Mouse (Mus musculus) A20 (cell line): Measurements from ENCODE around the gene Igsf3.

Source experiments
- DNase-seq: peaks from one replicate; pipeline ENCODE4 v3.0.0-alpha.2; 2011; ENCODE audit warnings: low read depth, low spot score

The Igsf3 gene

GRCm38 (mm10) chr3:101376538-101377247, at the start of gene Igsf3:
Gene Igsf3, plus strand, starts transcription at chr3:101377083.
- peak; percentile 93 for DNase-seq

DNA sequence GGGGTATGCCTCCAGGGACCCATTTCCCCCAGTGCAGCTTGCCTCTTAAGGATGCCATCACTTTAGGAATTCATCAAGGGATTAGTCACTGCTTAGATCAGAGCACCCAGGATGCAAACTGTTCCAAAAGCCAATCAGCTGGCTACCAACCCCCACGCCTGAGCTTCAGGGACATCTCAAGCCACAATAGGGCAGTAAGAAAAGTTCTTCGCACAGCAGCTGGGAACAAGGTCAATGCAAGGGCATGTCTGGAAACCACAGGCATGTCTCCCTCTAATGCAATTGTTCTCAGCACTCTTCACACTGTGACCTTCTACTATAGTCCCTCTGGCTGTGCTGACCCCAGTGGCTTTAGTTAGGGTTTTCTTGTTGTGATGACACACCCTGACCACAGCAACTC, 49.6 kb upstream of the Igsf3 start:
- no peak for DNase-seq

GRCm38 (mm10) chr3:101328617-101329016, 48.3 kb upstream of the Igsf3 start:
- no peak for DNase-seq

- no peak for DNase-seq
These were observed 33.5 kb upstream of the Igsf3 start for GRCm38 (mm10) chr3:101343199-101343924.

- DNase-seq = no peak
These were observed 32.6 kb upstream of the Igsf3 start for GRCm38 (mm10) chr3:101344246-101344645.

GRCm38 (mm10) chr3:101345299-101345698, 31.6 kb upstream of the Igsf3 start:
- no peak for DNase-seq

- no peak for DNase-seq
These were observed 30.1 kb upstream of the Igsf3 start for GRCm38 (mm10) chr3:101346806-101347205.

DNA sequence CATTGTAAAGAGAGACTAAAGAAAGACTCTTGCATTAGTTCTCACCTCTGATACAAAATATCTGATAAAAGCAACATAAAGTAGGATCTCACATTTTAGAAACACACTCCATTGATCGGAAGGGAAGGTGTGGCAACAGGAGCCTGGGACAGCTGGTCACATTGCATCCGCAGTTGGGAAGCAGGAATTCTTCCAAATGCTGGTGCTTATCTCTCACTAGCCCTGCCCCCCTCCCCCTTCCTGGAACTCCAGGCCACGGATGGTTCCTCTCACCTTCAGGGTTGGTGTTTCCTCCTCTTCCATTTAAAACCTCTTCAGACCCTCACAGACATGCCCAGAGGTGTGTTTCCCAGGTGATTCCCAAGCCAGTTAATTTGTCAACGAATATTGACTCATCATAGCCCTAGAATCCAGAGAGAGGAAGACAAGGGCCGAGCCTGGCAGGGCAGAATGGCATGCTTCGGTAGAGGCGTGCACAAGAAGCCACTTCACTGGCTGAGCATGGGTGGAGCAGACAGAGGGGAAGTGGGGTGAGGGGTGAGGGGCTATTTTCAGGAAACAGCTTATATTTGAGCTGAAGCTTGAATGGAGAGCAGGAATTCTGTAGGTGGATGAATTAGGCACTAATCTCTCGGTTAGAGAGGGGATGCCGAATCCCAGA, 28.3 kb upstream of the Igsf3 start:
- DNase-seq = no peak

DNA sequence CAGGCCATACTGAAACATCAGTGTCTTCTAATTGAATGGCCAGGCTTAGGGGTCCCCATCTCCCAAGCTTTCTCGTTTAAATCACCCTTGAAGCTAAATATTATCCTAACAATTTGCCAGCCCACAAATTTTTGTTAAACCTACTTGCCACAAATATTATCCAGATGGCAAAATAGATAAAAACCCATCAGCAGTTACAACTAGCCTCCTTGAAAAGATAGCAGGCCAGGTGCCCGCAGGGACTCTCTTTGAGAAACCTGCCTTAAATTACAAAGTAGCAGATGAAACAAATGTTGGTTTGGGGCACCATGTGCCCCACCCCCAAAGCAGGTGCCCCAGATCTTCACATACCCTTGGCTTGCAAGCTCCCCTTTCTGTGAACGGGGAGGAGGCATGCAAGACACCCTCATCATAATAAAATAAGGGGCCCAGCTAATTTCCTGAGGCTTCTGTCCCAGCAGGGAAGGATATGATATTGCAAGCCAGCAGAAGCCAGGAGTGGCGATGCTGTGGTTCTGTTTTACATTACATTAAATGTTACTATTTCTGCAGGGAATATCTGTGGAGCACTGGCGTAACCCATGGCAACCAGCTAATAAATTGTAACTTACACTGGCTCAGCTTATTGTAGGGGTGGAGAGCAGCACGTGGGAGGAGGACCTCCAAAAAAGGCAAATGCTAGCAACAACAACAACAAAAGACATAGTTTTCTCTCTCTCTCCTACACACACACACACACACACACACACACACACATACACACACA, 27.2 kb upstream of the Igsf3 start:
- DNase-seq = no peak

GRCm38 (mm10) chr3:101350406-101350805, 26.5 kb upstream of the Igsf3 start:
- no peak for DNase-seq

GRCm38 (mm10) chr3:101354490-101354889, 22.4 kb upstream of the Igsf3 start:
- no peak for DNase-seq

GRCm38 (mm10) chr3:101355702-101356101, 21.2 kb upstream of the Igsf3 start:
- DNase-seq = no peak

GRCm38 (mm10) chr3:101356583-101357553, 20.0 kb upstream of the Igsf3 start:
- no peak for DNase-seq

DNA sequence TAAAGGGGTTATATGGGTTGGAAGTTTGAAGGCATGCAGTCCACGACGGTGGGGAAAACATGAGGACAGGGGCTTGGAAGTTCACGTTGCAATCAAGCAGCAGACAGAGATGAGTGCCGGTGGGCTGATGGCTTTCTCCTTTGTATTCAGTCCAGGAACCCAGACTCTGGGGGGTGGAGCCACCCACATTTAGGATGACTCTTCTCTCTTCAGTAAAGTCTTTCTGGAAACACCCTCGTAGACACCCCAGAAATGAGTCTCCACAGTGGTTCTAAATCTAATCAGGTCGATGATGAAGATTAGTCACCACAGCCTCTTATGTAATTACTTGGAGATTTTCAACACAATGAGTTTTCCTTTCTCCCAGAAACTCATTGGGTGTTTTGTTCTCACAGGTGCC, 16.1 kb upstream of the Igsf3 start:
- no peak for DNase-seq

GRCm38 (mm10) chr3:101362391-101362790, 14.5 kb upstream of the Igsf3 start:
- no peak for DNase-seq

GRCm38 (mm10) chr3:101363574-101363973, 13.3 kb upstream of the Igsf3 start:
- DNase-seq = no peak

- DNase-seq = no peak
These were observed 11.7 kb upstream of the Igsf3 start for GRCm38 (mm10) chr3:101365081-101365612.

GRCm38 (mm10) chr3:101365911-101366310, 11.0 kb upstream of the Igsf3 start:
- no peak for DNase-seq

GRCm38 (mm10) chr3:101367372-101367771, 9.5 kb upstream of the Igsf3 start:
- DNase-seq = no peak

DNA sequence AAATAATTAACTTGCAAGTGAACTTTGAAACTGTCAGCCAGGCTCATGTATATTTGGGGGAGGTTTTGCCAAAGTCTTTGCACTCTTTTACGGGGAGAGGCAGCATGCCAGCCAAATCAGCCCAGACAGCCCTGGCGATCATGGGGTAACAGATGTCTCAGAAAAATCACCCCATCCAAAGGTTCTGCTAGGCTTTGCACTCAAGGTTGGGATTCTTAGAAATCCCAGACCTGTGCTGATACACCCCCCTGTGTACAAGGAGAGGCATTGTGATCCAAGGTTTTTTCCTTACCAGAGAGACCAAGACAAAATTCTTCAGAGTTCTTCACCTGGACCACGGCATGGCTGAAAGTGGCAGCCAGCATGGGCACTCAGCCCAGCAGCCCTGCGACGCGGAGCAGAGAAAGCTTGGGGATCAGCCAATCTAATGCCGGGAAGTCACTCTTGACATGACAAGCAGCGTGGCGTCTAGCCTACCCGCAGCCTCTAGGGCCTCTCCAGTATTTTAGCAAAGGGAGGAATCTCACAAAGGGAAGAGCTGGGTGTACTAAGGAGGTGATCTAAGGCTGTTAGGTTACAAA, 7.5 kb upstream of the Igsf3 start:
- DNase-seq = peak; percentile 44
